Mouse (Mus musculus): ENCODE results near the gene Gxylt2. TPM values are rescaled to one million over a fixed set of nuclear protein-coding genes. Genes with fewer than 3 reads are reported as not detected.

Gxylt2 gene
- 2.5 and 3.6 TPM in 2 replicates for polyA plus RNA-seq (2015; fragmentation: Nextera tagmentation; extraction: Ambion mirVana)

DNA sequence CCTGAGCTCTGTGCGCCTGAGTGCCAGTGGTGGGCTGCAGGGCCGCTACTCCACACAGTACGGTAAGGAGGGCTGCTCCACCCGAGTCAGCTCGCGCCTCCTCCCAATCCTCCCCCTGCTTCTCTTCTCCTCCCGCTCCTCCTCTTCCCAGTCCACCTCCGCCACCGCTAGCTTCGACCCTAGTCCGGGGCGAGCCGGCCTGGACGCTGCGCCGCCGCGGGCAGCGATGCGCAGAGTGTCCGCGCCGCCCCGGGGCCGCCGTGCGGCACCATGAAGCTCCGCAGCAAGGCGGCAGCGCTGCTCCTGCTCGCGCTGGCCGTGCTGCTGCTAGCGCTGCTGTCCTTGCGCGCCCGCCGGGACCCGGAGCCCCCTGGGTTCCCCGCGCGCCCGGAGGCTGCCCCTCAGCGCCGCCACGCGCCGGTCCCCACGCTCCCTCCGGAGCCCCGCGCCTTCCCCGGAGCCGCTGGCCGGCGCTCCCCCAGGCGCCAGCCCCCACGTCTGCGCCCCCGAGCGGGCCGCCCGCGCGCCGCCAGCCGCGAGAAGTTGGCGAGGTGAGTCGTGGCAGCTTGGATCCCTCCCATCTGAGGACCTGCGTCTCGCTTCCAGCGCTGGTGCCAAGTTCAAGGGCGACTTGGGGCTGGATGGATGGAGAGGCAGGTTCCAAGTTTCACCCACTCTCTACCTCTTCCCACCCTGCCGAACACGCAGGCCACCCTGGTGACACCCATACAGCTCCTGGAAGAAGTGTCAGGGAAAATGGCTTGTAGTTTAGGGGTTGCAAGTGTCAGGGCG lies at the start of gene Gxylt2:
Gene Gxylt2, plus strand, starts transcription at position 161 of the 792 bp plus-strand sequence.

DNA sequence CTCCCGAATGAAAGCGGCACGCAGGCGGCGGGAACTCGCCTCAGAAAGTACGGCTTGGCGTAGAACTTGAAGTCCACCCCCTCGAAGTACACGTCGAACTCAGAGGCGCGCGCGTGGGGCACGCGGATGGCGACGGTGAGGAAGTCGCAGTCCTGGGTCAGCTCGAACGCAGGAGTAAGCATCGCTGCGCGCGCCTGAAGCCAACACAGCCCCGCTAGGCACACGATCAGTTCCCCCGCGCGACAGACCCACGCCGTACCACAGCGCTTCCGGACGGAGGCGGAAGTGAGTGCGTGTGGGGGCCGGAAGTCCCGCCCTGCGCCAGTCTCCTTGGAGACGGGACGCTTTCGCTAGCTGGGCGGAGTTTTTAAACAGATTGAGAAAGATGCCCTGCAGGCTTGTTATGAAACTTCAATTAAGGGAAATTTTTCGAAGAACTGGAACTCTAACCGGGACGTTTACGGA lies 33.6 kb upstream of the Gxylt2 start, which contains the start of gene Shq1:
Gene Shq1, minus strand, starts transcription at position 278 of the 465 bp plus-strand sequence.

DNA sequence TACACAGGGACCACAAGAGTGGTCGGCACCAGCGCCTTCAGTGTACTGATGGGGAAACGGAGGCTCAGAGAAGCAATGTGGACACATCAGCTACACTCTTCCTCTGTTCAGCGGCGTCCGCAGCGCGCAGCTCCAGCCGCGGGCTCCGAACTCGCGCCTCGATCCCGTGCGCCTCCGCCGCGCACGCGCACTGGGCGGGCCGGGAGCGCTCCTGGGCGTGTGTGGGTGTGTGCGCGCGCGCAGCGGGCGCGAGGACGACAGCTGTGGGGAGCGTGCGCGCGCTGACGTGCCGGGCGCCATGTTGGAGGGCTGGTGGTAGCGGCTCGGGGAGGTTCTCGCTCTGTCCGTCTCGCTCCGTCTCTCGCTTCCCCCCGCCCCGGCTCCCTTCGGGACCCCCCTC lies 128.8 kb downstream of the Gxylt2 start, which contains the start of gene Ppp4r2:
Gene Ppp4r2, plus strand, starts transcription at position 268 of the 400 bp plus-strand sequence.

Other genes starting within 250 kb of the Gxylt2 start
- gene Shq1, start 33.6 kb upstream of the Gxylt2 start, polyA plus RNA-seq (2015; fragmentation: Nextera tagmentation; extraction: Ambion mirVana), result 4.6 and 5.0 TPM in 2 replicates
- gene Ppp4r2, start 128.9 kb downstream of the Gxylt2 start, polyA plus RNA-seq (2015; fragmentation: Nextera tagmentation; extraction: Ambion mirVana), result 9.8 and 11.6 TPM in 2 replicates

Measured in neural tube, postnatal 0 days (tissue).